Mouse (Mus musculus): ENCODE data around the gene Stn1.

DNA sequence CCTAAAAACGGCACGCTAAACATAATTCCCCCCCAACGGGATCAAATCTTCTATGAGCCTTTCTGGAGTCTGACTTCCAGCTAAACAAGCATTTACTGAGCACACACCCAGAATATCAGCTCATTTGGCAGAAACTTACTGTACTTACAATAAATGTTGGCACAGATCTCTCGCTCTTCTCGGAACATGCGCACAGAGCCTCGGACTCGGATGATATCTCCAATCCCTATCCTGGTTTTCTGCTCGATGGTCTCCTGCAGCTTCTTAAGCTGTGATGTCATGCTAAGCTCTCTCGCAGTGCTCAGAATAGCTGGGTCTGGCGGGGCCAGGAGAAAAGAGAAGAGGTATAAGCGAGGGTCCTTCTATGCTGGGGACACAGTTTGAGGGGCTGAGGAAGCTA, 20.4 kb downstream of the Stn1 start:
- no peak for TF ChIP-seq CTCF (IDR thresholded peaks at IDR 0.05; ENCODE audit: low read depth)
- no peak for TF ChIP-seq EP300 (IDR thresholded peaks at IDR 0.05; ENCODE audit: low read depth)

Data from liver, embryonic 14.5 days (tissue).